Mouse (Mus musculus): ENCODE results near the gene Slc16a13. TPM values are rescaled to one million over a fixed set of nuclear protein-coding genes. Genes with fewer than 3 reads are reported as not detected.

The Slc16a13 gene
- 9.3 and 11.1 TPM in 2 replicates for polyA plus RNA-seq (2012; rRNA removed)
- 9.2 and 9.6 TPM in 2 replicates for polyA plus RNA-seq (2014; fragmentation: Nextera tagmentation; extraction: Ambion mirVana)

- H3K9me3 ChIP-seq (ENCODE audit: control insufficient read depth, low read length), result no peaks in the 10 kb centered on the region
- peak within 1 kb of the TSS; percentile 74 for H3K4me2 ChIP-seq (replicated peaks; ENCODE audit: low read depth, low read length, severe bottlenecking)
- peaks cover 6% of the 10 kb centered on the region for H3K36me3 ChIP-seq (ENCODE audit: control insufficient read depth, insufficient read depth, low read length)
- peak; percentile 95 for ATAC-seq (ENCODE audit: low FRiP score, low read depth)
- peaks cover 22% of the 10 kb centered on the region for H3K4me1 ChIP-seq (ENCODE audit: control insufficient read depth, insufficient read depth, low read length)
- peaks cover 22% of the 10 kb centered on the region for H3K27me3 ChIP-seq (ENCODE audit: control insufficient read depth, insufficient read depth, low read length)
- H3K27ac ChIP-seq (replicated peaks; ENCODE audit: low read depth, low read length), result peak within 1 kb of the TSS; percentile 69
- TF ChIP-seq POLR2A (IDR thresholded peaks at IDR 0.05; ENCODE audit: borderline replicate concordance, extremely low read depth, insufficient read depth, insufficient read length), result peak; percentile 45; the same call in 1 of the 2 replicates
- peak; percentile 95 for DNase-seq (ENCODE audit: low spot score)
- peak within 1 kb of the TSS; percentile 47 for H3K4me3 ChIP-seq (replicated peaks; ENCODE audit: low read length)
- under 1% methylated on average over 28 of the region's 28 CpGs for WGBS
- H3K9ac ChIP-seq (ENCODE audit: low read depth, low read length, severe bottlenecking), result peak within 1 kb of the TSS; percentile 63
Observed at GRCm38 (mm10) chr11:70220731-70221602, at the start of gene Slc16a13. Slc16a13 (minus strand) TSS chr11:70221064.

GRCm38 (mm10) chr11:70266405-70266804 is 45.5 kb upstream of the Slc16a13 start:
- Histone ChIP-seq H3K36me3 (ENCODE audit: control insufficient read depth, insufficient read depth, low read length) (no peaks in the 10 kb centered on the region), H3K4me2 (replicated peaks; ENCODE audit: low read depth, low read length, severe bottlenecking) (no peak overlapping the region), H3K4me1 (ENCODE audit: control insufficient read depth, insufficient read depth, low read length) (0 out of 2 replicates have a peak, but pooled peaks cover 6% of the 10 kb centered on the region), H3K9ac (ENCODE audit: low read depth, low read length, severe bottlenecking) (no peak overlapping the region), H3K27me3 (ENCODE audit: control insufficient read depth, insufficient read depth, low read length) (no peaks in the 10 kb centered on the region), H3K9me3 (ENCODE audit: control insufficient read depth, low read length) (no peaks in the 10 kb centered on the region), H3K27ac (replicated peaks; ENCODE audit: low read depth, low read length) (peak overlapping the region; percentile 3; the same call in 1 of the 2 replicates), H3K4me3 (replicated peaks; ENCODE audit: low read length) (no peak overlapping the region)
- ATAC-seq (ENCODE audit: low FRiP score, low read depth), result no peak
- WGBS, result 77% methylated on average over 1 of the region's 1 CpGs
- TF ChIP-seq POLR2A (IDR thresholded peaks at IDR 0.05; ENCODE audit: borderline replicate concordance, extremely low read depth, insufficient read depth, insufficient read length), result no peak
- DNase-seq (ENCODE audit: low spot score), result peak; percentile 82

GRCm38 (mm10) chr11:70265819-70266218 is 45.0 kb upstream of the Slc16a13 start:
- 55% methylated on average over 4 of the region's 4 CpGs for WGBS
- peak; percentile 30 for DNase-seq (ENCODE audit: low spot score)

GRCm38 (mm10) chr11:70265252-70265651 is 44.4 kb upstream of the Slc16a13 start:
- no peak overlapping the region for H3K27ac ChIP-seq (replicated peaks; ENCODE audit: low read depth, low read length)
- 54% methylated on average over 3 of the region's 3 CpGs for WGBS
- H3K4me2 ChIP-seq (replicated peaks; ENCODE audit: low read depth, low read length, severe bottlenecking), result no peak overlapping the region
- DNase-seq (ENCODE audit: low spot score) (no peak), ATAC-seq (ENCODE audit: low FRiP score, low read depth) (no peak)
- H3K27me3 ChIP-seq (ENCODE audit: control insufficient read depth, insufficient read depth, low read length), result no peaks in the 10 kb centered on the region
- TF ChIP-seq POLR2A (IDR thresholded peaks at IDR 0.05; ENCODE audit: borderline replicate concordance, extremely low read depth, insufficient read depth, insufficient read length), result no peak
- H3K9ac ChIP-seq (ENCODE audit: low read depth, low read length, severe bottlenecking), result no peak overlapping the region
- H3K9me3 ChIP-seq (ENCODE audit: control insufficient read depth, low read length), result no peaks in the 10 kb centered on the region
- no peaks in the 10 kb centered on the region for H3K36me3 ChIP-seq (ENCODE audit: control insufficient read depth, insufficient read depth, low read length)
- H3K4me1 ChIP-seq (ENCODE audit: control insufficient read depth, insufficient read depth, low read length), result 0 out of 2 replicates have a peak, but pooled peaks cover 6% of the 10 kb centered on the region
- no peak overlapping the region for H3K4me3 ChIP-seq (replicated peaks; ENCODE audit: low read length)

More at GRCm38 (mm10) chr11:70265819-70266218, 45.0 kb upstream of the Slc16a13 start:
- no peak for ATAC-seq (ENCODE audit: low FRiP score, low read depth)
- Histone ChIP-seq H3K9ac (ENCODE audit: low read depth, low read length, severe bottlenecking) (no peak overlapping the region), H3K27ac (replicated peaks; ENCODE audit: low read depth, low read length) (peak overlapping the region; percentile 3; the same call in 1 of the 2 replicates), H3K27me3 (ENCODE audit: control insufficient read depth, insufficient read depth, low read length) (no peaks in the 10 kb centered on the region), H3K36me3 (ENCODE audit: control insufficient read depth, insufficient read depth, low read length) (no peaks in the 10 kb centered on the region), H3K4me2 (replicated peaks; ENCODE audit: low read depth, low read length, severe bottlenecking) (no peak overlapping the region), H3K4me3 (replicated peaks; ENCODE audit: low read length) (no peak overlapping the region), H3K4me1 (ENCODE audit: control insufficient read depth, insufficient read depth, low read length) (0 out of 2 replicates have a peak, but pooled peaks cover 6% of the 10 kb centered on the region), H3K9me3 (ENCODE audit: control insufficient read depth, low read length) (no peaks in the 10 kb centered on the region)
- TF ChIP-seq POLR2A (IDR thresholded peaks at IDR 0.05; ENCODE audit: borderline replicate concordance, extremely low read depth, insufficient read depth, insufficient read length), result no peak

GRCm38 (mm10) chr11:70259035-70259434 is 38.2 kb upstream of the Slc16a13 start:
- Histone ChIP-seq H3K27ac (replicated peaks; ENCODE audit: low read depth, low read length) (no peak overlapping the region), H3K4me2 (replicated peaks; ENCODE audit: low read depth, low read length, severe bottlenecking) (no peak overlapping the region), H3K36me3 (ENCODE audit: control insufficient read depth, insufficient read depth, low read length) (no peaks in the 10 kb centered on the region), H3K9ac (ENCODE audit: low read depth, low read length, severe bottlenecking) (no peak overlapping the region), H3K27me3 (ENCODE audit: control insufficient read depth, insufficient read depth, low read length) (peaks cover 16% of the 10 kb centered on the region), H3K4me1 (ENCODE audit: control insufficient read depth, insufficient read depth, low read length) (0 out of 2 replicates have a peak, but pooled peaks cover 5% of the 10 kb centered on the region), H3K4me3 (replicated peaks; ENCODE audit: low read length) (no peak overlapping the region), H3K9me3 (ENCODE audit: control insufficient read depth, low read length) (no peaks in the 10 kb centered on the region)
- 92% methylated on average over 4 of the region's 4 CpGs for WGBS
- no peak for TF ChIP-seq POLR2A (IDR thresholded peaks at IDR 0.05; ENCODE audit: borderline replicate concordance, extremely low read depth, insufficient read depth, insufficient read length)
- ATAC-seq (ENCODE audit: low FRiP score, low read depth), result no peak
- no peak for DNase-seq (ENCODE audit: low spot score)

Measured in limb, embryonic 14.5 days (tissue).